Mouse (Mus musculus) kidney, adult 11 months (tissue): ENCODE data around the gene Dohh.

Source experiments
- DNase-seq: peaks from one replicate; pipeline ENCODE4 v3.0.0; 2022

Gene Dohh

GRCm38 (mm10) chr10:81419111-81419928 is 35.1 kb downstream of the Dohh start:
- DNase-seq: peak; percentile 13

GRCm38 (mm10) chr10:81420191-81420767 is 36.1 kb downstream of the Dohh start:
- no peak for DNase-seq

DNA sequence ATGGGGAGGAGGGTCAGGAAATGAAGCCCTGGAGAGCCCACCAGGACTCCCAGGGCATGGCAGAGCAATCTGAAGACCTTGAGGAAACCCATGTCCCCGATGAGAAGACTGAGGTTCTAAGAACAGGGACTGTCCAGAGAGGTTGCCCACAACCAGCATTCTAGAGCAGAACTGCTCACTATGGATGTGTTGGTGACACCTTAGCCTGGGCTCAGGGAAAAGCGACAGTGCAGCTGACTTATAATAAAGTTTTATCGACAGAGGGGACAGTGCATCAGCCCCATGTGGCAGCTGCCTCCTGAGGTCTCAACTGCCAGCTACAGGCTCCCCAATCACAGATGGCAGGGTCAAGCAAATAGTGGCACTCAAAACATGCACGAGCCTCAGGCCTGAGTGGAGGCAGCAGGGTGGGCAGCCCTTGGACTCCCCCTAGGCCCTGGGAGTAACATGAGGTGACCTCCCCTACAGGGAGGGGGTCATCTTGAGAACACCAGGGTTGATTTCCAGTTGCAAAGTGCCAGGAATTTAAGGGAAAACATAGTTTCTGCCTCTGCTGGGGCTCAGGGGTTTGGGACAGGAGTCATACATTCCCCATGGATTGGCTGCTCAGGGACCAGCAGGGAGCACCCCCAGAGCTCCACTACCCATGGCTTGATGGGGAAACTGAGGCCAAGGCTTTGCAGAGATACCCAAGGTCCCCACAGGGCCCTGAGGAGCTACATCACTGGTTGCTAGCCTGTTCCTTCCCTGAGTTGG is 37.0 kb downstream of the Dohh start:
- DNase-seq: no peak

DNA sequence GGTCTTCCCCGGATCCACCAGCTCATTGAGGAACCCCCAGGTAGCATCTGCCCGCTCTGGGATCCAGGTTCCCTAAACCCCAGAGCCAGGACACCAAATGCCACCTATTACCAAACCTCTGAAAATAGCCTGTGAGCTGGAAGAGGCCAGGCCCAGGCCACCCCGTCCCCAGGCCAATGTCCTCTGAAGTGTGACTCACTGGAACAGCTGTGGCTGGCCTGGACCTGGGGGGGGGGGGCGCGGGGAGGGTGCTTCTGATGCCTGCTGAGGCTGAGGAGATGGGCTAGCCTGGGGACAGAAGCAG is 37.5 kb downstream of the Dohh start:
- peak; percentile 35 for DNase-seq

GRCm38 (mm10) chr10:81422191-81422590 is 38.0 kb downstream of the Dohh start:
- peak; percentile 32 for DNase-seq

DNA sequence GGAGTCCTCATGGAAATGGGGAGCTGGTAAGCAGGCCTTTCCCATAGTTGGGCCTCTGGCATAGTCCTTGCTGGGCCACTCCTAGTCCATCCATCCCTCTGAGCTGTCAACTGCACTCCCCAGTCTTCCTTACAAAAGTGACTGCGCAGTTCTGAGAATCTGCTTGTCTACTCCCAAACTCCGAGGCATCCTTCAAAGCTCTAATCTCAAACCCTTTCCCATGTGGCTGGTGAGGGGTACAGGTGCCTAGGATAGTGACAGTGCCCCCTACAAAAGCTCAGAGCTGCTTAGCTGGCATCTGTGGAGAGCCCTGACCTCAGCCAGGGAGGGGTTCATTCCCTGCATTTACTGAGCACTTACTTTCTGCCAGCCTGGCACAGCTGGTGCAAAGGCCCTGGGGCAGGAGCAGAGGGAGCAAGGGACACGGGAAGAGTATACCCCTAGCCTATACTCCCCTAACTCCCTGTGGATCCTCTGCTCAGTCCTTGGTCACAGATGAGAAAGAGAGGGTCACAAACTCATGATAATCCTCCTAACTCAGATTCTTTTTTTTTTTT is 38.5 kb downstream of the Dohh start:
- DNase-seq: peak; percentile 11

GRCm38 (mm10) chr10:81423476-81424245 is 39.4 kb downstream of the Dohh start:
- DNase-seq: peak; percentile 16

GRCm38 (mm10) chr10:81424246-81425051 is 40.2 kb downstream of the Dohh start:
- DNase-seq: peak; percentile 84

GRCm38 (mm10) chr10:81425236-81425850 is 41.1 kb downstream of the Dohh start:
- DNase-seq: peak; percentile 73

DNA sequence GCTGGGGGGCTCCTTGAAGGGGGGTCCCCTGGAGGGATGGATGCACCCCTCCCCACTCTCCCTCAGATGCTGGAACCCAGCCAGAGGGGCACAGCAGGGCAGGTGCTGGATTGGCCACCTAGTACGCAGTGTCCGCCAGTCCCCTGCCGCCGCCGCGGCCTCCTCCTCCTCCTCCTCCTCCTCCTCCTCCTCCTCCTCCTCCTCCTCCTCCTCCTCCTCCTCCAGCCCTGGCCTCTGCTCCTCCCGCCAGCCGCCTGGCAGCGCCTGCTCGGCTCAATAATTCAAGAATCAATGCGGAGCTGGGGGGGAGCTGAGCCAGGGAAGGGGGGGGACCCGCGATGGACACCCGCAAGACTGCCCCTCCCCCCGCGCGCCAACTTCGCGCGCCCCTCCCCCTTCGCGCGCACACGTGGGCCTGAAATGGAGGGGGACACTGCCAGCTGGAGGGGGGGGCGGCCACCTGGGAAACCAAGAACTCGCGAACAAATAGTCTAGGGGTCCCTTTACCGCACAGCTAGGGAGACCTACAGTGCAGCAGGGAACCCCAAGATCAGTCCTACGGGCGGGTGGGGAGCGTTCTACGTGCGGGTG is 41.9 kb downstream of the Dohh start:
- DNase-seq: peak; percentile 42

GRCm38 (mm10) chr10:81426897-81427296 is 42.7 kb downstream of the Dohh start:
- DNase-seq: peak; percentile 66

DNA sequence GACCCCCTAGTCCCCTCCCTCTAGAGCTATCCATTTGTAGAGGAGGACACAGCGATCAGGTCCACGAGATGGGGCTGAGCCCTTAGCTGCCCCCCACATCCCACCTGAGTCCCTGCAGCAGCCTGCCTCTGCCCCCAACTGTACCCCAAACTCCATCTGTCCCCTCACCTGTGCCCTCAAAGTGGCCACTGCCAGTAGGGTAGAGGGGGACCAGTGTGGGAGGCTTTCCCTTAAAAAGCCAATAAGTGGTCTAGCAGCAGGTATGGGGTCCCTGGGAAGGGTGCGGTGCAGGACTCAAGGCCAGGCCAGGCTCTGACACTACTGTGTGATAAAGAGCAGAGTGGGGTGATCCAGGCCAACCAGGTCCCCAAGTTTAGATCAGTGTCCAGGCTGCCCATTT is 43.1 kb downstream of the Dohh start:
- no peak for DNase-seq

DNA sequence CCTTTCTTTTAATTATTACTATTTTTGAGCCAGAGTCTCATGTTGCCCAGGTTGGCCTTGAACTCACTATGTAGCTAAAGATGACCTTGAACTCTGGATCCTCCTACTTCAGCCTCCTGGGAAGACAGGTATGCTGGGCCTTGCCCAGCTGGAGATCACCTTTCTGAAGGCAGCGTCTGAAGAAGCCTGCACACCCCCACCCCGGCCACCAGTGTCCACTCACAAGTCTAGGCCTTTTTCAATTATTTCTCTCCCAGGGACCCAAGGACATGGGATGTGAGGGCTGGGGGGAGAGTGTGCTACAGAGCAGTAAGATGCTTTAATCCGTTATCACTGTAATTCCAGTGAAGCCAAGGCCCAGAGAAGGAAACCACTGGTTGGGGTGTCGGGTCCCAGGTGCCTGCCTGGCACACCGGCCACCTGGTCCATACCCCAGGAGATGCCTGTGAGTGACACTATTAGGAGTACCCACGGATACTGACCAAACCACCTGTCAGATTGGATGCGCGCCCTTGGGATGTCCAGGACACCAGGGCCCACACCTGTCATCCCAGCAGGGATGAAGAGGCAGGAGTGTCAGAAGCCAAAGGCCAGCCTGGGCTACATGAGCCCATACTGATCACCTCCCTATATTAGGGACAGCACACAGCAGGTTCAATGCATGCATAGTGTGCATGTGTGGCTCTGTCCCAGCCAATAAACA is 43.7 kb downstream of the Dohh start:
- DNase-seq: peak; percentile 36

- peak; percentile 19 for DNase-seq
These were observed 44.3 kb downstream of the Dohh start for GRCm38 (mm10) chr10:81428507-81428870.

DNA sequence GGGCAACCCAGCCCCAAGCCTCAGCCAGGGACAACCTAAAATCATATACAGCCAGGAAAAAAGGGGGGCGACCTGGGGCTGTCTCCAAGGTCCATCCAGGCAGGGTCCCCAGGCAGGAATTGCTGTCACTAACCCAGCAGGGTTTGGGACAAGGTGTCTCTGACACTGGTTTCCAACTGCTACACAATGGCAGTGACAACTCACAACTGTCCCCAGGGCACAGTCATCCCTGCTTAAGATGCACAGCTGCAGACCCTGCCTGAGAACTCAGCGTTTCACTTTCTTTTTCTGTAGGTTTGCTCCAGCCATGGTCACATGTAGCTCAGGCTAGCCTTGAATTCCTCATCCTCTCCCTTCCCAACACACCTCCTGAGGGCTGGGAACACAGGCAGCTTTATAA is 44.9 kb downstream of the Dohh start:
- no peak for DNase-seq

GRCm38 (mm10) chr10:81429605-81430061 is 45.4 kb downstream of the Dohh start:
- DNase-seq: peak; percentile 95

GRCm38 (mm10) chr10:81430141-81430830 is 46.1 kb downstream of the Dohh start:
- peak; percentile 83 for DNase-seq

DNA sequence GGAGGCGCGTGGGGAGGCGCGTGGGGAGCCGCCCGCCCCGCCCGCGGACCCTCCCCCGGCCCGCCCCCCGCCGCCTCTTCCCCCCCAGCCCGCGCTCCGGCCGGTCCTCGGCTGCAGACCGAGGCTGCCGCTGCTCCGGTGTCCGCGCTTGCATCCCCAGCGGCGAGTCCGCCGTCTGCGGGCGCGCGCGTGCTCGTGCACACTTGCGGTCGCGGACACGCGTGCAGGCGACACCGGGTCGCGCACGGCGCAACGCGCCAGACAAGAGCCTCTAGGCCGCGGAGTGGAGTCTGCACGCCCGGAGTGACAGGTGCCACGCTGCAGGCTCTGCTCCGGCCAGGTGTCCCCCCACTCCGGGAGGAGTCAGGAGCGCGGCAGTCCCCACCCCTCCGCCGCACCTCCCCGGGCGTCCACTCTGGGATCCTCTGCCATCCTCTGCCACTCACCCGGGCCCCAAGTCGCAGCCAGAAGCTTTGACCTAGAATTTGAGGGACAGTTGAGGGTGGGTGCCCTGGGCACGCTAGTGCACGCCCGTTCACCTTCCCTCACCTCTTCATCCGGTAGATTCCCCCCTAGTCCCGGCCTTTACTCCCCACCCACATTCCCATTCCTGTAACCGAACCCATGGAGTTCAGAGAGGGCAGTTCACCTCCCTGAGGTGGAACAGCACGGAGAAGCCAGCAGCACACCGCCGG is 46.8 kb downstream of the Dohh start:
- DNase-seq: peak; percentile 80

DNA sequence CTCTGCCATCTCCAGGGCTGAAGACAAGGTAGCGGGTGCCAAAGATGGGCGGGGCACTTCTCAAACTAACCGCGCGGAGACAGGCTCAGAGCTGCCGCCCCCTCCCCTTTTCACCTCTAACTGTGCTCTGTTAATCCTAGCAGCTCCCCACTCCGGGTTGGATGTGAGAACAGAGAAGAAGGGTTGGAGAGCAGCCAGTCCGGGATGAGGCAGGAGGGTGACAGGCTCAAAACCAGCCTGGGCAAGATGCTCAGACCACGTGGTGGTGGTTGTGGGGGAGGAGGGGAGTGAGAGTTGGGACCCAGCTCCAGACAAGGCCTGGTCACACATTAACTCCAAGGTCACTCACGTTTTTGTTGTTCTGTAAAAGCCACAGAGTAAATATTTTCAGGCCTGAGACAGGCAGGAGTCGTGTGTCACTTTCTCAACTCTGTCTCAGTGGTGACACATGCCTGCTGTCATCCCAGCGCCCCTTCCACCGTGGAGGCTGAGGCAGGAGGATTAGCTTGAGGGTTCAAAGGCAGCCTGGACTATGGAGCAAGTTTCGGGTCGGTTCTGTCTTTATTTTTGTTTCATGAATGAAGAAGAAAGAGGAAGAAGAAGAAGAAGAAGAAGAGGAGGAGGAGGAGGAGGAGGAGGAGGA is 47.4 kb downstream of the Dohh start:
- peak; percentile 93 for DNase-seq
